Comparison of ENCODE assay signal across 8 mouse cellular contexts in genomic region chr7:30321539-30322284, GRCm38 (mm10). TPM values are rescaled to one million over a fixed set of nuclear protein-coding genes. Genes with fewer than 3 reads are reported as not detected.
DNase-seq lines count a peak whose midpoint lies in the region; ATAC-seq and TF ChIP-seq lines count a peak whose summit lies in the region.

TSS of gene E130208F15Rik (plus strand) at chr7:30321740.

- TF ChIP-seq EP300 in heart, adult 2 months (IDR thresholded peaks at IDR 0.05; ENCODE audit: insufficient read depth, low read depth, low read length): no peak

- DNase-seq in A20 (ENCODE audit: low read depth, low spot score) (peak; percentile 92), liver (peak; percentile 83)
- DNase-seq in adrenal gland, postnatal 10 days: peak; percentile 81
- DNase-seq in heart, adult 2 months: peak; percentile 67 to 77
- DNase-seq in kidney, adult 2 months: peak; percentile 95
- peak; percentile 73 for DNase-seq in midbrain, postnatal 0 days (ENCODE audit: low spot score)
- DNase-seq in splenic B cell, adult 2 months (ENCODE audit: low read depth, low spot score): peak; percentile 81

- peaks cover 8% of the 10 kb centered on the region for H3K4me1 ChIP-seq in embryonic facial prominence, embryonic 12.5 days
- H3K4me1 ChIP-seq in heart, adult 2 months (ENCODE audit: control insufficient read depth, insufficient read depth, low read length): peaks cover 1% of the 10 kb centered on the region; the same call in 1 of the 2 replicates
- peaks cover 26% of the 10 kb centered on the region; the same call in 1 of the 2 replicates for H3K4me1 ChIP-seq in kidney, adult 2 months (ENCODE audit: control insufficient read depth, insufficient read depth, low read length)
- H3K4me1 ChIP-seq in midbrain, postnatal 0 days (ENCODE audit: insufficient read depth, low read length): no peaks in the 10 kb centered on the region

- H3K27me3 ChIP-seq in embryonic facial prominence, embryonic 12.5 days: no peaks in the 10 kb centered on the region
- no peaks in the 10 kb centered on the region for H3K27me3 ChIP-seq in heart, adult 2 months (ENCODE audit: control insufficient read depth, insufficient read depth, low read length)
- H3K27me3 ChIP-seq in kidney, adult 2 months (replicated peaks; ENCODE audit: control insufficient read depth, insufficient read depth, low read length): no peaks in the 10 kb centered on the region
- no peaks in the 10 kb centered on the region for H3K27me3 ChIP-seq in midbrain, postnatal 0 days (ENCODE audit: insufficient read depth, low read length)
- no peaks in the 10 kb centered on the region for H3K27me3 ChIP-seq in splenic B cell, adult 2 months (ENCODE audit: control insufficient read depth, insufficient read depth, low read length, poor library complexity, severe bottlenecking)

- no peaks in the 10 kb centered on the region for H3K9me3 ChIP-seq in embryonic facial prominence, embryonic 12.5 days
- no peaks in the 10 kb centered on the region for H3K9me3 ChIP-seq in midbrain, postnatal 0 days (ENCODE audit: low read length)

- H3K36me3 ChIP-seq in embryonic facial prominence, embryonic 12.5 days: peaks cover 10% of the 10 kb centered on the region; the same call in 1 of the 2 replicates
- no peaks in the 10 kb centered on the region for H3K36me3 ChIP-seq in heart, adult 2 months (ENCODE audit: control insufficient read depth, insufficient read depth, low read length)
- no peaks in the 10 kb centered on the region for H3K36me3 ChIP-seq in kidney, adult 2 months (ENCODE audit: control insufficient read depth, insufficient read depth, low read length)
- no peaks in the 10 kb centered on the region for H3K36me3 ChIP-seq in midbrain, postnatal 0 days (ENCODE audit: insufficient read depth, low read length)
- no peaks in the 10 kb centered on the region for H3K36me3 ChIP-seq in splenic B cell, adult 2 months (ENCODE audit: control insufficient read depth, insufficient read depth, low read length, poor library complexity, severe bottlenecking)

- intact Hi-C loops in heart, adult 2 months (cut with DNase I): no loop called here

- peak within 1 kb of the TSS; percentile 67 for H3K4me3 ChIP-seq in embryonic facial prominence, embryonic 12.5 days
- peak within 1 kb of the TSS; percentile 57 for H3K4me3 ChIP-seq in heart, adult 2 months
- H3K4me3 ChIP-seq in kidney, adult 2 months (ENCODE audit: insufficient read depth, low read depth, low read length): peak within 1 kb of the TSS; percentile 79
- peak within 1 kb of the TSS; percentile 68 for H3K4me3 ChIP-seq in midbrain, postnatal 0 days (ENCODE audit: low read depth, low read length)

- peak within 1 kb of the TSS; percentile 83 for H3K27ac ChIP-seq in embryonic facial prominence, embryonic 12.5 days
- H3K27ac ChIP-seq in heart, adult 2 months: peak within 1 kb of the TSS; percentile 96
- H3K27ac ChIP-seq in kidney, adult 2 months (ENCODE audit: insufficient read depth, low read depth, low read length): peak within 1 kb of the TSS; percentile 92
- peak within 1 kb of the TSS; percentile 71 for H3K27ac ChIP-seq in midbrain, postnatal 0 days (ENCODE audit: low read depth, low read length)

- peak; percentile 69; the same call in 1 of the 2 replicates for TF ChIP-seq POLR2A in heart, adult 2 months (IDR thresholded peaks at IDR 0.05; ENCODE audit: insufficient read depth, low read depth, low read length)
- peak; percentile 40 for TF ChIP-seq POLR2A in kidney, adult 2 months (IDR thresholded peaks at IDR 0.05; ENCODE audit: low read depth, low read length)

- WGBS in embryonic facial prominence, embryonic 12.5 days: under 1% methylated on average over 63 of the region's 63 CpGs
- WGBS in heart, adult 2 months: under 1% methylated on average over 63 of the region's 63 CpGs
- WGBS in kidney, adult 2 months: under 1% methylated on average over 63 of the region's 63 CpGs
- WGBS in midbrain, postnatal 0 days: under 1% methylated on average over 60 of the region's 63 CpGs

- H3K79me2 ChIP-seq in heart, adult 2 months (replicated peaks; ENCODE audit: control insufficient read depth, insufficient read depth, low read length): no peaks in the 10 kb centered on the region

- peak within 1 kb of the TSS; percentile 63 for H3K4me2 ChIP-seq in embryonic facial prominence, embryonic 12.5 days (replicated peaks)
- peak within 1 kb of the TSS; percentile 72 for H3K4me2 ChIP-seq in midbrain, postnatal 0 days (ENCODE audit: low read depth, low read length, poor library complexity, severe bottlenecking)

- ATAC-seq in embryonic facial prominence, embryonic 12.5 days (ENCODE audit: insufficient number of reproducible peaks, insufficient read depth, low FRiP score, low TSS enrichment): peak; percentile 36; the same call in 1 of the 2 replicates
- peak; percentile 55 for ATAC-seq in midbrain, postnatal 0 days (ENCODE audit: low FRiP score)

- no peak for TF ChIP-seq CTCF in heart, adult 2 months (IDR thresholded peaks at IDR 0.05)
- no peak for TF ChIP-seq CTCF in kidney, adult 2 months (conservative IDR thresholded peaks at IDR 0.05; ENCODE audit: insufficient read depth, insufficient read length, low read depth, low read length)
- no peak for TF ChIP-seq CTCF in midbrain, postnatal 0 days (IDR thresholded peaks at IDR 0.05)

- peak within 1 kb of the TSS; percentile 76 for H3K9ac ChIP-seq in embryonic facial prominence, embryonic 12.5 days
- peak within 1 kb of the TSS; percentile 91 for H3K9ac ChIP-seq in heart, adult 2 months (ENCODE audit: low read depth, low read length)
- peak within 1 kb of the TSS; percentile 66 for H3K9ac ChIP-seq in midbrain, postnatal 0 days (replicated peaks; ENCODE audit: low read length, poor library complexity, severe bottlenecking)

RNA-seq across cellular contexts. Expression of gene E130208F15Rik, which starts in this region (rescaled TPM):
- total RNA-seq in adrenal gland, postnatal 10 days (2021): 1 to 10 TPM; 2.8 TPM
- 0.87 and 2.9 TPM in 2 replicates for polyA plus RNA-seq in embryonic facial prominence, embryonic 12.5 days (2016; fragmentation: Nextera tagmentation; extraction: Ambion mirVana)
- total RNA-seq in heart, adult 2 months (2021): under 1 TPM; 0.55 to 0.63 TPM
- 0.31 and 0.41 TPM in 2 replicates for polyA plus RNA-seq in heart, adult 2 months (2012; rRNA removed)
- polyA plus RNA-seq in kidney, adult 2 months (2012; rRNA removed): 0.42 and 1.1 TPM in 2 replicates
- total RNA-seq in midbrain, postnatal 0 days (2014; rRNA removed): 0.05 and 0.19 TPM in 2 replicates
- polyA plus RNA-seq in midbrain, postnatal 0 days (2015; fragmentation: Nextera tagmentation; extraction: Ambion mirVana): not detected in 2 replicates

Comparison
In these comparisons a context has a peak if more than half of its experiments do, and no peak if none do; other contexts are left out.
1. Peak in every context shown above with its lines: DNase-seq, ATAC-seq, H3K4me3 ChIP-seq and H3K27ac ChIP-seq.
2. Peak in DNase-seq, H3K4me3 ChIP-seq, H3K27ac ChIP-seq and H3K9ac ChIP-seq in heart, adult 2 months; RNA of the gene not detected or under 1 TPM.
3. Peak in DNase-seq, ATAC-seq, H3K4me3 ChIP-seq, H3K27ac ChIP-seq, H3K9ac ChIP-seq and H3K4me2 ChIP-seq in midbrain, postnatal 0 days; RNA of the gene not detected or under 1 TPM.